Mouse (Mus musculus) liver, embryonic 15.5 days (tissue): ENCODE results near the gene Gm20532. TPM values are rescaled to one million over a fixed set of nuclear protein-coding genes. Genes with fewer than 3 reads are reported as not detected.

Source experiments
- ATAC-seq: fragments of 200-750 bp; cut with Nextera tagmentation; 2 replicates; pipeline ENCODE4 v1.8.0; 2017; ENCODE audit warnings: moderate number of reproducible peaks, mild to moderate bottlenecking, moderate library complexity; ENCODE audit not compliant: insufficient read depth
- H3K27ac ChIP-seq: fragments of 300-500 bp; sonication (generic); replicated peaks from 2 replicates; pipeline ENCODE4 v1.5.1; 2015; ENCODE audit warnings: mild to moderate bottlenecking, inconsistent platforms
- H3K27me3 ChIP-seq: fragments of 300-500 bp; sonication (generic); 2 replicates; pipeline ENCODE4 v1.6.1; 2015; ENCODE audit warnings: mild to moderate bottlenecking, inconsistent platforms
- H3K36me3 ChIP-seq: fragments of 300-500 bp; sonication (generic); replicated peaks from 2 replicates; pipeline ENCODE4 v1.6.1; 2015; ENCODE audit warnings: moderate library complexity, mild to moderate bottlenecking, inconsistent platforms
- H3K4me1 ChIP-seq: fragments of 300-500 bp; sonication (generic); replicated peaks from 2 replicates; pipeline ENCODE4 v1.6.1; 2015; ENCODE audit warnings: inconsistent platforms
- H3K4me2 ChIP-seq: fragments of 300-500 bp; sonication (generic); 2 replicates; pipeline ENCODE4 v1.6.1; 2015; ENCODE audit warnings: moderate library complexity, mild to moderate bottlenecking, inconsistent platforms
- H3K4me3 ChIP-seq: fragments of 300-500 bp; sonication (generic); replicated peaks from 2 replicates; pipeline ENCODE4 v1.5.1; 2015; ENCODE audit warnings: mild to moderate bottlenecking, inconsistent platforms
- H3K9ac ChIP-seq: fragments of 300-500 bp; sonication (generic); 2 replicates; pipeline ENCODE4 v1.6.1; 2015; ENCODE audit warnings: moderate library complexity, mild to moderate bottlenecking, inconsistent platforms
- H3K9me3 ChIP-seq: fragments of 300-500 bp; sonication (generic); replicated peaks from 2 replicates; pipeline ENCODE4 v1.6.1; 2016; ENCODE audit warnings: inconsistent platforms
- WGBS: fragments of 180-500 bp; shearing (Covaris S2); methylation state at CpG from one replicate; pipeline ENCODE4 v1.1.7; 2015; ENCODE audit warnings: mixed read lengths; ENCODE audit not compliant: insufficient replicate concordance; 5-methylcytosine and 5-hydroxymethylcytosine counted together
- polyA plus RNA-seq: library from polyadenylated mRNA; unstranded; fragments of >200 nt; fragmentation: Nextera tagmentation; extraction: Ambion mirVana; gene quantifications from 2 replicates; pipeline ENCODE4 v1.2.1, GENCODE M21; 2015

Gm20532 gene
- polyA plus RNA-seq, 1 experiment from 2014 or later = not detected

- H3K27me3 ChIP-seq = no peaks in the 10 kb centered on the region
- no peak overlapping the region for H3K4me2 ChIP-seq
- peaks cover 44% of the 10 kb centered on the region for H3K36me3 ChIP-seq
- H3K27ac ChIP-seq = peak overlapping the region; percentile 29
- H3K4me1 ChIP-seq = peaks cover 48% of the 10 kb centered on the region
- H3K9ac ChIP-seq = no peak overlapping the region
- ATAC-seq = peak; percentile 51
- WGBS = 53% methylated on average over 6 of the region's 6 CpGs
- no peaks in the 10 kb centered on the region for H3K9me3 ChIP-seq
- H3K4me3 ChIP-seq = no peak overlapping the region
Measured at GRCm38 (mm10) chr2:26594934-26595724, 8.7 kb downstream of the Gm20532 start.

GRCm38 (mm10) chr2:26595725-26596435, 9.4 kb downstream of the Gm20532 start:
- Histone ChIP-seq H3K4me1 (peaks cover 49% of the 10 kb centered on the region), H3K9me3 (no peaks in the 10 kb centered on the region), H3K36me3 (peaks cover 44% of the 10 kb centered on the region), H3K4me3 (no peak overlapping the region), H3K27ac (peak overlapping the region; percentile 9; the same call in 1 of the 2 replicates), H3K27me3 (no peaks in the 10 kb centered on the region), H3K9ac (no peak overlapping the region), H3K4me2 (no peak overlapping the region)
- 57% methylated on average over 11 of the region's 11 CpGs for WGBS
- no peak for ATAC-seq

GRCm38 (mm10) chr2:26596898-26597297, 10.5 kb downstream of the Gm20532 start:
- 76% methylated on average over 3 of the region's 3 CpGs for WGBS
- Histone ChIP-seq H3K4me3 (no peak overlapping the region), H3K36me3 (peaks cover 37% of the 10 kb centered on the region), H3K9me3 (no peaks in the 10 kb centered on the region), H3K9ac (no peak overlapping the region), H3K27ac (no peak overlapping the region), H3K4me1 (peaks cover 55% of the 10 kb centered on the region), H3K27me3 (no peaks in the 10 kb centered on the region), H3K4me2 (no peak overlapping the region)
- no peak for ATAC-seq

GRCm38 (mm10) chr2:26597810-26598209, 11.4 kb downstream of the Gm20532 start:
- ATAC-seq = no peak
- H3K36me3 ChIP-seq = peaks cover 28% of the 10 kb centered on the region
- H3K4me2 ChIP-seq = no peak overlapping the region
- no peaks in the 10 kb centered on the region for H3K9me3 ChIP-seq
- no peak overlapping the region for H3K27ac ChIP-seq
- no peak overlapping the region for H3K9ac ChIP-seq
- 63% methylated on average over 2 of the region's 2 CpGs for WGBS
- no peak overlapping the region for H3K4me3 ChIP-seq
- peaks cover 58% of the 10 kb centered on the region for H3K4me1 ChIP-seq
- 0 out of 2 replicates have a peak, but pooled peaks cover 1% of the 10 kb centered on the region for H3K27me3 ChIP-seq

- H3K27me3 ChIP-seq = peaks cover 8% of the 10 kb centered on the region
- WGBS = 64% methylated on average over 3 of the region's 3 CpGs
- no peak overlapping the region for H3K4me2 ChIP-seq
- no peak overlapping the region for H3K9ac ChIP-seq
- H3K4me1 ChIP-seq = peaks cover 61% of the 10 kb centered on the region
- H3K36me3 ChIP-seq = peaks cover 22% of the 10 kb centered on the region; the same call in 1 of the 2 replicates
- no peak for ATAC-seq
- no peak overlapping the region for H3K27ac ChIP-seq
- H3K9me3 ChIP-seq = no peaks in the 10 kb centered on the region
- no peak overlapping the region for H3K4me3 ChIP-seq
Measured at GRCm38 (mm10) chr2:26598462-26598861, 12.0 kb downstream of the Gm20532 start.

GRCm38 (mm10) chr2:26599965-26600364, 13.5 kb downstream of the Gm20532 start:
- no peak overlapping the region for H3K4me3 ChIP-seq
- H3K36me3 ChIP-seq = peaks cover 9% of the 10 kb centered on the region; the same call in 1 of the 2 replicates
- peak overlapping the region; percentile 32 for H3K4me2 ChIP-seq
- H3K27ac ChIP-seq = peak overlapping the region; percentile 79
- H3K9me3 ChIP-seq = no peaks in the 10 kb centered on the region
- WGBS = 63% methylated on average over 4 of the region's 4 CpGs
- peak; percentile 23 for ATAC-seq
- peaks cover 23% of the 10 kb centered on the region for H3K27me3 ChIP-seq
- H3K9ac ChIP-seq = no peak overlapping the region
- peaks cover 68% of the 10 kb centered on the region for H3K4me1 ChIP-seq

- peak overlapping the region; percentile 79 for H3K27ac ChIP-seq
- peak; percentile 53 for ATAC-seq
Measured at GRCm38 (mm10) chr2:26600664-26601063, 14.2 kb downstream of the Gm20532 start.

GRCm38 (mm10) chr2:26601595-26601994, 15.2 kb downstream of the Gm20532 start:
- Histone ChIP-seq H3K9ac (no peak overlapping the region), H3K27ac (peak overlapping the region; percentile 29; the same call in 1 of the 2 replicates)

More at GRCm38 (mm10) chr2:26600664-26601063, 14.2 kb downstream of the Gm20532 start:
- no peaks in the 10 kb centered on the region for H3K9me3 ChIP-seq
- H3K4me2 ChIP-seq = peak overlapping the region; percentile 32
- peaks cover 3% of the 10 kb centered on the region; the same call in 1 of the 2 replicates for H3K36me3 ChIP-seq
- 58% methylated on average over 2 of the region's 2 CpGs for WGBS
- H3K4me3 ChIP-seq = no peak overlapping the region
- no peak overlapping the region for H3K9ac ChIP-seq
- H3K27me3 ChIP-seq = peaks cover 23% of the 10 kb centered on the region
- H3K4me1 ChIP-seq = peaks cover 61% of the 10 kb centered on the region

GRCm38 (mm10) chr2:26602631-26603030, 16.2 kb downstream of the Gm20532 start:
- peaks cover 32% of the 10 kb centered on the region for H3K27me3 ChIP-seq
- 0 out of 2 replicates have a peak overlapping the region, but pooled peaks have one; percentile 52 for H3K9ac ChIP-seq
- no peak for ATAC-seq
- 58% methylated on average over 5 of the region's 5 CpGs for WGBS
- H3K9me3 ChIP-seq = no peaks in the 10 kb centered on the region
- H3K4me3 ChIP-seq = peak overlapping the region; percentile 58
- H3K27ac ChIP-seq = peak overlapping the region; percentile 15; the same call in 1 of the 2 replicates
- no peaks in the 10 kb centered on the region for H3K36me3 ChIP-seq
- H3K4me1 ChIP-seq = peaks cover 52% of the 10 kb centered on the region
- H3K4me2 ChIP-seq = peak overlapping the region; percentile 74

More at GRCm38 (mm10) chr2:26601595-26601994, 15.2 kb downstream of the Gm20532 start:
- H3K9me3 ChIP-seq = no peaks in the 10 kb centered on the region
- 0 out of 2 replicates have a peak overlapping the region, but pooled peaks have one; percentile 58 for H3K4me3 ChIP-seq
- no peak for ATAC-seq
- peaks cover 58% of the 10 kb centered on the region for H3K4me1 ChIP-seq
- WGBS = 64% methylated on average over 1 of the region's 1 CpGs
- H3K36me3 ChIP-seq = no peaks in the 10 kb centered on the region
- peak overlapping the region; percentile 74 for H3K4me2 ChIP-seq
- peaks cover 29% of the 10 kb centered on the region for H3K27me3 ChIP-seq

- Histone ChIP-seq H3K27me3 (peaks cover 32% of the 10 kb centered on the region), H3K4me2 (peak overlapping the region; percentile 74), H3K9me3 (no peaks in the 10 kb centered on the region), H3K9ac (peak overlapping the region; percentile 52), H3K36me3 (no peaks in the 10 kb centered on the region), H3K27ac (peak overlapping the region; percentile 74), H3K4me1 (peaks cover 49% of the 10 kb centered on the region), H3K4me3 (peak overlapping the region; percentile 58)
- 9% methylated on average over 6 of the region's 6 CpGs for WGBS
- no peak for ATAC-seq
Measured at GRCm38 (mm10) chr2:26603159-26603558, 16.7 kb downstream of the Gm20532 start.
